Mouse (Mus musculus) brain, embryonic 14.5 days (tissue): ENCODE results near the gene Icam1.

Experiments
- CTCF ChIP-seq: fragments of 200-500 bp; IDR thresholded peaks from 2 replicates; pipeline ENCODE4 v1.5.1; 2012; ENCODE audit warnings: inconsistent platforms, mild to moderate bottlenecking, moderate library complexity, borderline replicate concordance; ENCODE audit not compliant: insufficient read depth, insufficient read length; ENCODE audit errors: extremely low read depth
- POLR2A ChIP-seq: fragments of 200-500 bp; IDR thresholded peaks from 2 replicates; pipeline ENCODE4 v1.6.1; 2012; ENCODE audit warnings: mild to moderate bottlenecking, inconsistent platforms, borderline replicate concordance; ENCODE audit not compliant: poor library complexity, insufficient read depth, insufficient read length, severe bottlenecking; ENCODE audit errors: extremely low read depth

DNA sequence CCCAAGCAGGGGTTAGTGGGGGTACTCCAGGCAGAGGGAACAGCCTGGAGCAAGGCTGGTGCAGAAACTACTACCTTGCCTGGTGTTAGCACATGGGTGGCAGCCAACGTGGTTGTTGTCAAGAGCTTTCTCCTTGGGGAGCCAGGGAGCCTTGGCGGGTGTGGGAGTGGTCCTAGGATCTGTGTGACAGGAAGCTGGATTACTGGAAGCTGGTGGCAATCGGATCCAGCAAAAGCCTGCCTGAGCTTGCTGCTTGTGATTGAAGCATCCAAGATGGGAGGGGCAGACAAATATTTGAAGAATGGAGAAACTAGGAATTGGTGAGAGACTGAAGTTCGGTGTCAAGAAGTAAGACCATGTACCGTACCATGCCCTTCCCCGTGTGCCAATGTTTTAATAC lies 6.5 kb downstream of the Icam1 start:
- TF ChIP-seq POLR2A, result no peak
- no peak for TF ChIP-seq CTCF
